16 mouse cellular contexts compared by ENCODE assay signal in genomic region chr9:47253836-47254657, GRCm38 (mm10).
DNase-seq lines count a peak whose midpoint lies in the region; ATAC-seq lines count a peak whose summit lies in the region.
"Had no signal": no experiment of that assay in that cellular context is flagged by ENCODE, and none has a peak within 500 bp of the region (broad histone marks: within the 10 kb centered on the region; RNA-seq: fewer than 3 reads in every experiment).

No protein-coding gene starts in this region.

- ATAC-seq in intestine, embryonic 14.5 days (replicated peaks; ENCODE audit: low FRiP score, low TSS enrichment, low read depth): 0 out of 2 replicates have a peak, but pooled peaks have one; percentile 55
- peak; percentile 57; the same call in 1 of the 2 replicates for ATAC-seq in kidney, embryonic 14.5 days (ENCODE audit: low FRiP score, low TSS enrichment)
- ATAC-seq in liver, embryonic 16.5 days (ENCODE audit: low read depth): peak; percentile 72
- no peak for ATAC-seq in midbrain, embryonic 15.5 days (replicated peaks)

- peak; percentile 13 for DNase-seq in brain, adult 2 months (ENCODE audit: low read depth, low spot score)
- no peak for DNase-seq in intestine, embryonic 14.5 days (ENCODE audit: low spot score)
- no peak for DNase-seq in frontal cortex, postnatal 25 days (ENCODE audit: low spot score in 2 of 2)
- no peak for DNase-seq in heart, postnatal 25 days (ENCODE audit: low spot score)
- DNase-seq: adrenal gland, postnatal 25 days; cerebellum, adult 9-11 months; heart, adult 2 months; heart, postnatal 10 days; layer of hippocampus, adult 9-11 months; retina, postnatal 1 day had no signal

- no peaks in the 10 kb centered on the region for H3K4me1 ChIP-seq in intestine, embryonic 14.5 days (replicated peaks; ENCODE audit: control insufficient read depth, insufficient read depth, low read length)
- no peaks in the 10 kb centered on the region for H3K4me1 ChIP-seq in kidney, embryonic 14.5 days (ENCODE audit: control insufficient read depth, insufficient read depth, low read length)
- no peaks in the 10 kb centered on the region for H3K4me1 ChIP-seq in liver, embryonic 16.5 days (ENCODE audit: control insufficient read depth, low read depth, low read length)
- no peaks in the 10 kb centered on the region for H3K4me1 ChIP-seq in midbrain, embryonic 15.5 days
- H3K4me1 ChIP-seq: hindbrain, embryonic 15.5 days had no signal

- 43% methylated on average over 13 of the region's 13 CpGs for WGBS in intestine, embryonic 14.5 days
- WGBS in kidney, embryonic 14.5 days: 23% methylated on average over 13 of the region's 13 CpGs
- WGBS in liver, embryonic 16.5 days (ENCODE audit: insufficient replicate concordance): 51% methylated on average over 13 of the region's 13 CpGs
- 57% methylated on average over 13 of the region's 13 CpGs for WGBS in midbrain, embryonic 15.5 days

- intact Hi-C loops in heart, postnatal 25 days (cut with DNase I): no loop called here

- H3K36me3 ChIP-seq in intestine, embryonic 14.5 days (ENCODE audit: control insufficient read depth, insufficient read depth, low read length): no peaks in the 10 kb centered on the region
- H3K36me3 ChIP-seq in kidney, embryonic 14.5 days (ENCODE audit: control insufficient read depth, insufficient read depth, low read length): no peaks in the 10 kb centered on the region
- H3K36me3 ChIP-seq in liver, embryonic 16.5 days (ENCODE audit: control insufficient read depth, insufficient read depth): no peaks in the 10 kb centered on the region
- H3K36me3 ChIP-seq in midbrain, embryonic 15.5 days (replicated peaks): no peaks in the 10 kb centered on the region
- H3K36me3 ChIP-seq: G1E; hindbrain, embryonic 15.5 days had no signal

- H3K27me3 ChIP-seq in intestine, embryonic 14.5 days (replicated peaks; ENCODE audit: control insufficient read depth, insufficient read depth, low read length): no peaks in the 10 kb centered on the region
- H3K27me3 ChIP-seq in kidney, embryonic 14.5 days (ENCODE audit: control insufficient read depth, insufficient read depth, low read length): no peaks in the 10 kb centered on the region
- H3K27me3 ChIP-seq in liver, embryonic 16.5 days (ENCODE audit: control insufficient read depth, insufficient read depth, low read depth, low read length): no peaks in the 10 kb centered on the region
- no peaks in the 10 kb centered on the region for H3K27me3 ChIP-seq in midbrain, embryonic 15.5 days (replicated peaks)
- H3K27me3 ChIP-seq: hindbrain, embryonic 15.5 days had no signal

- no peak overlapping the region for H3K9ac ChIP-seq in intestine, embryonic 14.5 days (ENCODE audit: low read length)
- H3K9ac ChIP-seq in kidney, embryonic 14.5 days (ENCODE audit: low read depth, low read length): no peak overlapping the region
- H3K9ac ChIP-seq in liver, embryonic 16.5 days (ENCODE audit: low read depth, low read length): no peak overlapping the region
- H3K9ac ChIP-seq in midbrain, embryonic 15.5 days: no peak overlapping the region
- H3K9ac ChIP-seq: hindbrain, embryonic 15.5 days; liver, embryonic 14.5 days had no signal

- H3K4me3 ChIP-seq in intestine, embryonic 14.5 days (ENCODE audit: low read depth, low read length): no peak overlapping the region
- no peak overlapping the region for H3K4me3 ChIP-seq in kidney, embryonic 14.5 days (ENCODE audit: low read length)
- no peak overlapping the region for H3K4me3 ChIP-seq in liver, embryonic 16.5 days (ENCODE audit: low read depth, low read length)
- no peak overlapping the region for H3K4me3 ChIP-seq in midbrain, embryonic 15.5 days
- H3K4me3 ChIP-seq: heart, adult 2 months; hindbrain, embryonic 15.5 days had no signal

- H3K4me2 ChIP-seq in intestine, embryonic 14.5 days (ENCODE audit: low read length): no peak overlapping the region
- H3K4me2 ChIP-seq in kidney, embryonic 14.5 days (replicated peaks; ENCODE audit: low read depth, low read length): no peak overlapping the region
- H3K4me2 ChIP-seq in liver, embryonic 16.5 days (ENCODE audit: low read depth, low read length): no peak overlapping the region
- no peak overlapping the region for H3K4me2 ChIP-seq in midbrain, embryonic 15.5 days
- H3K4me2 ChIP-seq: hindbrain, embryonic 15.5 days had no signal

- H3K9me3 ChIP-seq in intestine, embryonic 14.5 days (ENCODE audit: control insufficient read depth, low read length): no peaks in the 10 kb centered on the region
- peaks cover 4% of the 10 kb centered on the region; the same call in 1 of the 2 replicates for H3K9me3 ChIP-seq in kidney, embryonic 14.5 days (ENCODE audit: control insufficient read depth, low read length)
- H3K9me3 ChIP-seq in liver, embryonic 16.5 days (replicated peaks; ENCODE audit: control insufficient read depth, low read length): no peaks in the 10 kb centered on the region
- H3K9me3 ChIP-seq in midbrain, embryonic 15.5 days: no peaks in the 10 kb centered on the region
- H3K9me3 ChIP-seq: hindbrain, embryonic 15.5 days had no signal

- H3K27ac ChIP-seq in intestine, embryonic 14.5 days (ENCODE audit: low read depth): no peak overlapping the region
- no peak overlapping the region for H3K27ac ChIP-seq in kidney, embryonic 14.5 days (ENCODE audit: low read depth, low read length)
- no peak overlapping the region for H3K27ac ChIP-seq in liver, embryonic 16.5 days (ENCODE audit: low read length)
- H3K27ac ChIP-seq in midbrain, embryonic 15.5 days: no peak overlapping the region
- H3K27ac ChIP-seq: heart, adult 2 months; hindbrain, embryonic 15.5 days; liver, embryonic 14.5 days had no signal
